Mouse (Mus musculus) stomach, postnatal 0 days (tissue): ENCODE results near the gene Mks1.
A peak's percentile ranks its signal among the peaks of the same experiment; 100 is the strongest.

Source experiments
- CTCF ChIP-seq: IDR thresholded peaks from 2 replicates; pipeline ENCODE4 v1.5.1; 2016; ENCODE audit warnings: antibody characterized with exemption, low read depth, mild to moderate bottlenecking, moderate library complexity
- EP300 ChIP-seq: optimal IDR thresholded peaks from 2 replicates; pipeline ENCODE3; 2016; ENCODE audit warnings: antibody characterized with exemption

- TF ChIP-seq CTCF, result peak; percentile 24; the same call in 1 of the 2 replicates
- no peak for TF ChIP-seq EP300
These were observed at the start of gene Mks1 for GRCm38 (mm10) chr11:87852690-87853596.
